Mouse (Mus musculus): ENCODE results near the gene Rbm43. TPM values are rescaled to one million over a fixed set of nuclear protein-coding genes. Genes with fewer than 3 reads are reported as not detected.
"Not testable (repeated sequence)": the region's sequence is repeated elsewhere in the genome, so short reads cannot be mapped to it uniquely, and the experiment has no call there.

The Rbm43 gene
- polyA plus RNA-seq, 1 experiment = 3.4 TPM

GRCm38 (mm10) chr2:51912740-51913139 lies 22.2 kb downstream of the Rbm43 start:
- TF ChIP-seq CTCF (IDR thresholded peaks at IDR 0.05; ENCODE audit: borderline replicate concordance, extremely low read depth, insufficient read depth, insufficient read length) = no peak
- no peak for TF ChIP-seq POLR2A (IDR thresholded peaks at IDR 0.05; ENCODE audit: borderline replicate concordance, extremely low read depth, insufficient read depth, insufficient read length, poor library complexity, severe bottlenecking)
- no peak for DNase-seq (ENCODE audit: low read depth)

DNA sequence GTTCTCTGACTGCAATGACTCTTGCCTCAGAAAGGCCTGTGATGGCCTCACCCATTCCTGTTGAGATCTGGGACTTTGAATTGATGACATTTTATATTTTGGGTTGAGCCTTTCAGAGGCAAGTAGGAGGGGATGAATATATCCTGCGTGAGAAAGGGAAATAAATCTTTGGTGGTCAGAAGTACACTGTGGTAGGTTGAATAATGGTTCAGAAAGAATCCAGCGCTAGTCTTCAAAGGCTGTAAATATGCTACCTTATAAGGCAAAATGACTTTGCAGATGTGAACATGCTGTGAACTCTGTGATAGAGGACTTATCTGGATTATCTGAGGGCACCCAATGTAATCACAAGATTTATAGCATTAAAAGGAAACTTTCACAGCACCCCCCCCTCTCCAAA lies 23.1 kb downstream of the Rbm43 start:
- no peak for DNase-seq (ENCODE audit: low read depth)
- no peak for TF ChIP-seq CTCF (IDR thresholded peaks at IDR 0.05; ENCODE audit: borderline replicate concordance, extremely low read depth, insufficient read depth, insufficient read length)
- no peak for TF ChIP-seq POLR2A (IDR thresholded peaks at IDR 0.05; ENCODE audit: borderline replicate concordance, extremely low read depth, insufficient read depth, insufficient read length, poor library complexity, severe bottlenecking)

- TF ChIP-seq POLR2A (IDR thresholded peaks at IDR 0.05; ENCODE audit: borderline replicate concordance, extremely low read depth, insufficient read depth, insufficient read length, poor library complexity, severe bottlenecking) = no peak
- no peak for TF ChIP-seq CTCF (IDR thresholded peaks at IDR 0.05; ENCODE audit: borderline replicate concordance, extremely low read depth, insufficient read depth, insufficient read length)
- DNase-seq (ENCODE audit: low read depth) = no peak
Measured at GRCm38 (mm10) chr2:51907538-51908110, 27.3 kb downstream of the Rbm43 start.

- DNase-seq (ENCODE audit: low read depth) = no peak
Measured at GRCm38 (mm10) chr2:51905637-51906036, 29.3 kb downstream of the Rbm43 start.

DNA sequence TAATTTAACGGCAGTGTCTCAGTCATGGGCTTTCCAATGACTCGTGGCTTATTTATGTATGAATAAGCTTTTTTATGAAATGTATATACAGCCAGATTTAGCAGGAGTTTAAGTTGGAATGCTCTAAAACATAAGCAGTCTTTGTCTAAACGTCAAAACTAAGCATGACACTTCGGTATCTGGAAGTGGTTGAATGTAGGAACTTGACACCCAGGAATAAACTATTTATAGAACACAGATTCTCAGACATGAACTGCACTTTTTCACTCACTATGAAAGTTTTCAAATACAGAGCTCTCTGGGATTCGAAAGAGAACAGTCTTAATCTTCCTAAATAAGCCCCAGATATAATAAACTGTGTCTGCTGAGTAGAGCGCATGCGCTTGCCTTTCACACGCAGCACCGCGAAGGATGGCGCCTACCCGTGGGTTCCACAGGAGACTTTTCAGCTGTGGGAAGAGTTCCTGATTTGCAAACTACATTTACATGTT lies 42.5 kb downstream of the Rbm43 start:
- TF ChIP-seq POLR2A (IDR thresholded peaks at IDR 0.05; ENCODE audit: borderline replicate concordance, extremely low read depth, insufficient read depth, insufficient read length, poor library complexity, severe bottlenecking) (no peak), CTCF (IDR thresholded peaks at IDR 0.05; ENCODE audit: borderline replicate concordance, extremely low read depth, insufficient read depth, insufficient read length) (no peak)
- no peak for DNase-seq (ENCODE audit: low read depth)

More at GRCm38 (mm10) chr2:51905637-51906036, 29.3 kb downstream of the Rbm43 start:
- TF ChIP-seq CTCF (IDR thresholded peaks at IDR 0.05; ENCODE audit: borderline replicate concordance, extremely low read depth, insufficient read depth, insufficient read length) (no peak), POLR2A (IDR thresholded peaks at IDR 0.05; ENCODE audit: borderline replicate concordance, extremely low read depth, insufficient read depth, insufficient read length, poor library complexity, severe bottlenecking) (no peak)

DNA sequence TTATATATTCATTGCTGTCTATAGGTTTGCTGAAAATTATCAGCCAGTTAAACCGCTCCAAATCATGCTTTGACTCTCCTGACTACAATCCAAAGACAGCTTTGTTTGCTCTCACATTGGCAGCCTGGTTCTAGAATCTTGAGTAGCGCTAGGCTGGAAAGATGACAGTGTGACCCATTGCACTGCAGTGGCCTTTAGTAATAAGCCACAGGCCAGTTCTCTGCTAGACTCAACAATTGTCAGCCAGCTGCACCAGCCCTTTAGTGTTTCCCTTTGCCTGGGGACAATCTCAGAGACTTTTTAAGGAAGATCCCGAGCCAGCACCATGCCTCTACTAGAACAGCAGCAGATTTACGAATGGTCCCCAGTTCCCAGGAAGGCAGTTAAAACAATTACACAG lies 44.0 kb downstream of the Rbm43 start:
- TF ChIP-seq POLR2A (IDR thresholded peaks at IDR 0.05; ENCODE audit: borderline replicate concordance, extremely low read depth, insufficient read depth, insufficient read length, poor library complexity, severe bottlenecking) = no peak
- TF ChIP-seq CTCF (IDR thresholded peaks at IDR 0.05; ENCODE audit: borderline replicate concordance, extremely low read depth, insufficient read depth, insufficient read length) = no peak
- no peak for DNase-seq (ENCODE audit: low read depth)

DNA sequence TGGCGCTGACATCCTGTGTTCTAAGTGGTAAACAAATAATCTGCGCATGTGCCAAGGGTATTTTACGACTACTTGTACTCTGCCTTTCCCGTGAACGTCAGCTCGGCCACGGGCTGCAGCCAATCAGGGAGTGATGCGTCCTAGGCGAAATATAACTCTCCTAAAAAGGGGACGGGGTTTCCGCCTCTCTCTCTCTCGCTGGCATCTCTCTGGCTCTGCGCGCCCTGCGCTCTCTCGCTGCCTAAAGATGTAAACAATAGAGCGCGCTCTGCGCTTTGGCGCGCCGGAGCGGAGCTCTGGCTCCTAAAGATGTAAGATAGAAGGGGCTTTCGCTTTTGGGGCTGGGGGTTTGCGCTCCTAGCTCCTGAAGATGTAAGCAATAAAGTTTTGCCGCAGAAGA lies 44.8 kb downstream of the Rbm43 start:
- not testable (repeated sequence) for DNase-seq (ENCODE audit: low read depth)

GRCm38 (mm10) chr2:51880143-51880542 lies 54.8 kb downstream of the Rbm43 start:
- DNase-seq (ENCODE audit: low read depth) = no peak
- TF ChIP-seq CTCF (IDR thresholded peaks at IDR 0.05; ENCODE audit: borderline replicate concordance, extremely low read depth, insufficient read depth, insufficient read length) (no peak), POLR2A (IDR thresholded peaks at IDR 0.05; ENCODE audit: borderline replicate concordance, extremely low read depth, insufficient read depth, insufficient read length, poor library complexity, severe bottlenecking) (no peak)

Other genes starting within 250 kb of the Rbm43 start
- gene Nmi, start 38.3 kb upstream of the Rbm43 start, polyA plus RNA-seq (2012; rRNA removed) = 2.2 and 3.5 TPM in 2 replicates
- 3.0 and 3.8 TPM in 2 replicates for gene Tnfaip6, start 102.8 kb upstream of the Rbm43 start, polyA plus RNA-seq (2012; rRNA removed)
- 18.1 and 20.2 TPM in 2 replicates for gene Rif1, start 137.7 kb upstream of the Rbm43 start, polyA plus RNA-seq (2012; rRNA removed)